Comparison of ENCODE assay signal across 12 mouse cellular contexts in genomic region chr5:89018537-89018936, GRCm38 (mm10).
"Had no signal": no experiment of that assay in that cellular context is flagged by ENCODE, and none has a peak within 500 bp of the region (broad histone marks: within the 10 kb centered on the region; RNA-seq: fewer than 3 reads in every experiment).

No protein-coding gene starts in this region.

- DNase-seq: gastrocnemius, postnatal 14 days; gastrocnemius, postnatal 36 days; heart, adult 11 months; heart, adult 2 months; heart, postnatal 14 days; heart, postnatal 36 days; kidney, adult 11 months; kidney, adult 8-10 months; kidney, postnatal 25 days; layer of hippocampus, adult 9-11 months; layer of hippocampus, postnatal 36 days; left cerebral cortex, postnatal 4 days had no signal
